Mouse (Mus musculus) layer of hippocampus, adult 11-12 months (tissue): Measurements from ENCODE around the gene Chmp4b.

Source experiments
- DNase-seq: peaks from one replicate; pipeline ENCODE4 v3.0.0; 2022; ENCODE audit warnings: low spot score

The Chmp4b gene

GRCm38 (mm10) chr2:154651363-154651762 is at the start of gene Chmp4b:
Chmp4b (plus strand) TSS chr2:154651705.
- no peak for DNase-seq

- no peak for DNase-seq
Observed at GRCm38 (mm10) chr2:154603007-154603637, 48.4 kb upstream of the Chmp4b start.

GRCm38 (mm10) chr2:154603638-154604153 is 47.8 kb upstream of the Chmp4b start, which contains the start of gene Pxmp4:
Pxmp4 (minus strand) TSS chr2:154603708.
- DNase-seq: peak; percentile 100

- no peak for DNase-seq
Observed at GRCm38 (mm10) chr2:154604156-154604555, 47.3 kb upstream of the Chmp4b start.

- DNase-seq: no peak
Observed at GRCm38 (mm10) chr2:154606965-154607364, 44.5 kb upstream of the Chmp4b start.

GRCm38 (mm10) chr2:154609050-154609767 is 42.3 kb upstream of the Chmp4b start:
- DNase-seq: no peak

- DNase-seq: peak; percentile 91
Observed at GRCm38 (mm10) chr2:154613118-154614115, 38.1 kb upstream of the Chmp4b start, which contains the start of the genes Zfp341 and 4930519P11Rik. Zfp341 (plus strand) TSS chr2:154613297. 4930519P11Rik (minus strand) TSS chr2:154613437.

GRCm38 (mm10) chr2:154614841-154615576 is 36.5 kb upstream of the Chmp4b start:
- DNase-seq: no peak

- no peak for DNase-seq
Observed at GRCm38 (mm10) chr2:154615674-154616073, 35.8 kb upstream of the Chmp4b start.

- DNase-seq: no peak
Observed at GRCm38 (mm10) chr2:154617061-154617460, 34.4 kb upstream of the Chmp4b start.

- no peak for DNase-seq
Observed at GRCm38 (mm10) chr2:154621684-154622083, 29.8 kb upstream of the Chmp4b start.

- no peak for DNase-seq
Observed at GRCm38 (mm10) chr2:154624137-154624536, 27.4 kb upstream of the Chmp4b start.

- DNase-seq: peak; percentile 31
Observed at GRCm38 (mm10) chr2:154630531-154630930, 21.0 kb upstream of the Chmp4b start.

- no peak for DNase-seq
Observed at GRCm38 (mm10) chr2:154632203-154632780, 19.2 kb upstream of the Chmp4b start.

- DNase-seq: no peak
Observed at GRCm38 (mm10) chr2:154633039-154633742, 18.3 kb upstream of the Chmp4b start.

GRCm38 (mm10) chr2:154633876-154634644 is 17.4 kb upstream of the Chmp4b start:
- no peak for DNase-seq

GRCm38 (mm10) chr2:154635826-154636225 is 15.7 kb upstream of the Chmp4b start:
- DNase-seq: no peak

GRCm38 (mm10) chr2:154638521-154638920 is 13.0 kb upstream of the Chmp4b start:
- no peak for DNase-seq

GRCm38 (mm10) chr2:154639115-154639514 is 12.4 kb upstream of the Chmp4b start:
- DNase-seq: no peak
